Mouse (Mus musculus): Measurements from ENCODE around the gene Abhd17b.

DNA sequence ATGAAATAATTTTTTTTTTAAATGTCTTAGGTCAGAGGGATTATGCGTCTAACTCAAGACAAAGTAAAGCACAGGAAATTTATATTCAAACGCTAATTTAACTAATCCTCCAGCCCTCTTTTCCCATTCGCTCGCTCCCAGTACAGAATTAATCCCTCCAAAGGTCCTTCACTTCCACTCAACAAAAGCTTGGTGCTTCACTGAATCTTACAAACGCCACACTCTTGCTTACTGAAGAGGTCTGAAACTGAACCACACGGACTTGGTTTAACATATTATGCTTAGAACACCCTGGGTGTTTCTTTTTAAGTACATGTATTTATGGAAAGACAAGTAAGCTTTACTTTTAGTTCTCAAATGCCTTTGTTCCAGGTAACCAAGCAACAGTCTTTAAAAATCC, 41.7 kb upstream of the Abhd17b start:
- no peak for TF ChIP-seq CTCF (IDR thresholded peaks at IDR 0.05; ENCODE audit: control insufficient read depth, insufficient read depth, insufficient replicate concordance, low read depth, low read length)
- TF ChIP-seq POLR2A (IDR thresholded peaks at IDR 0.05; ENCODE audit: control insufficient read depth, low read depth, low read length), result no peak
